Mouse (Mus musculus): ENCODE measurements around the gene Elavl2. TPM values are rescaled to one million over a fixed set of nuclear protein-coding genes. Genes with fewer than 3 reads are reported as not detected.

Gene Elavl2
- total and polyA plus RNA-seq, 3 experiments, result 0.16 TPM; not detected in 2

GRCm38 (mm10) chr4:91295317-91295716 is 105.3 kb downstream of the Elavl2 start:
- Histone ChIP-seq H3K36me3 (replicated peaks) (no peaks in the 10 kb centered on the region), H3K9me3 (replicated peaks) (0 out of 2 replicates have a peak, but pooled peaks cover 2% of the 10 kb centered on the region), H3K27me3 (ENCODE audit: insufficient read depth, low read length) (no peaks in the 10 kb centered on the region), H3K4me1 (ENCODE audit: insufficient read depth, low read depth, low read length) (no peaks in the 10 kb centered on the region), H3K4me3 (ENCODE audit: low read depth, low read length) (no peak overlapping the region)
- ATAC-seq (ENCODE audit: extremely low read depth, insufficient number of reproducible peaks, low FRiP score, poor library complexity, severe bottlenecking), result no peak
- TF ChIP-seq GATA1 (IDR thresholded peaks at IDR 0.05; ENCODE audit: borderline replicate concordance, low read length) (no peak), GATA2 (IDR thresholded peaks at IDR 0.05; ENCODE audit: borderline replicate concordance, low read depth, low read length) (no peak), POLR2AphosphoS5 (IDR thresholded peaks at IDR 0.05; ENCODE audit: insufficient replicate concordance, low read depth, low read length) (no peak), CTCF (IDR thresholded peaks at IDR 0.05; ENCODE audit: low read depth, low read length) (no peak), TAL1 (conservative IDR thresholded peaks at IDR 0.05; ENCODE audit: low read depth, low read length) (no peak)
- no peak for DNase-seq (ENCODE audit: low spot score)

- H3K36me3 ChIP-seq (replicated peaks), result no peaks in the 10 kb centered on the region
- H3K4me3 ChIP-seq (ENCODE audit: low read depth, low read length), result no peak overlapping the region
- no peak for DNase-seq (ENCODE audit: low spot score)
- H3K9me3 ChIP-seq (replicated peaks), result no peaks in the 10 kb centered on the region; the same call in 1 of the 2 replicates
- no peak for ATAC-seq (ENCODE audit: extremely low read depth, insufficient number of reproducible peaks, low FRiP score, poor library complexity, severe bottlenecking)
- no peaks in the 10 kb centered on the region for H3K27me3 ChIP-seq (ENCODE audit: insufficient read depth, low read length)
- TF ChIP-seq TAL1 (conservative IDR thresholded peaks at IDR 0.05; ENCODE audit: low read depth, low read length), result no peak
- TF ChIP-seq CTCF (IDR thresholded peaks at IDR 0.05; ENCODE audit: low read depth, low read length), result no peak
- TF ChIP-seq GATA2 (IDR thresholded peaks at IDR 0.05; ENCODE audit: borderline replicate concordance, low read depth, low read length), result no peak
- TF ChIP-seq POLR2AphosphoS5 (IDR thresholded peaks at IDR 0.05; ENCODE audit: insufficient replicate concordance, low read depth, low read length), result no peak
- TF ChIP-seq GATA1 (IDR thresholded peaks at IDR 0.05; ENCODE audit: borderline replicate concordance, low read length), result no peak
- H3K4me1 ChIP-seq (ENCODE audit: insufficient read depth, low read depth, low read length), result no peaks in the 10 kb centered on the region
These were observed 109.1 kb downstream of the Elavl2 start for GRCm38 (mm10) chr4:91291526-91291925.

- Histone ChIP-seq H3K4me1 (ENCODE audit: insufficient read depth, low read depth, low read length) (no peaks in the 10 kb centered on the region), H3K36me3 (replicated peaks) (no peaks in the 10 kb centered on the region), H3K27me3 (ENCODE audit: insufficient read depth, low read length) (no peaks in the 10 kb centered on the region), H3K4me3 (ENCODE audit: low read depth, low read length) (no peak overlapping the region), H3K9me3 (replicated peaks) (no peaks in the 10 kb centered on the region; the same call in 1 of the 2 replicates)
- TF ChIP-seq GATA2 (IDR thresholded peaks at IDR 0.05; ENCODE audit: borderline replicate concordance, low read depth, low read length) (no peak), GATA1 (IDR thresholded peaks at IDR 0.05; ENCODE audit: borderline replicate concordance, low read length) (no peak), CTCF (IDR thresholded peaks at IDR 0.05; ENCODE audit: low read depth, low read length) (no peak), TAL1 (conservative IDR thresholded peaks at IDR 0.05; ENCODE audit: low read depth, low read length) (no peak), POLR2AphosphoS5 (IDR thresholded peaks at IDR 0.05; ENCODE audit: insufficient replicate concordance, low read depth, low read length) (no peak)
- DNase-seq (ENCODE audit: low spot score) (no peak), ATAC-seq (ENCODE audit: extremely low read depth, insufficient number of reproducible peaks, low FRiP score, poor library complexity, severe bottlenecking) (no peak)
These were observed 110.2 kb downstream of the Elavl2 start for GRCm38 (mm10) chr4:91290373-91290772.

DNA sequence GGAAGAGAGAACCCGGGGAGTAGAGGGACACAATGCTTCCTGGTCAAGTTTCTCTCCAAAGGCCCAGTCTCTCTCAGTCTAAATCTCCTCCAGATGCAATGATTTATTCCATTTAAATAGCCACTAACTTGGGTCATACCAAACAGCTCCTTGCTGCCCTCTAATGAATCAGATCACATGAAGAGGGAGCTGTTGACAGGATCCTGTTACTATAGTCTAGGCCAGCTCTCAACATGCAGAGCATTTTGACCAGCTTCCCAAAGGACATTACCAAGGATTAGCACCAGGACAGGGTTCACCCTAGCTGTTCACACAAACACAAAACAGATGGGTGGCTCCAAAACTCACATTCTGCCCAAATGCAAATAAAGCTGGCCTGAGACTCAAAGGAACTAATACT is 111.4 kb downstream of the Elavl2 start:
- no peak for ATAC-seq (ENCODE audit: extremely low read depth, insufficient number of reproducible peaks, low FRiP score, poor library complexity, severe bottlenecking)
- no peaks in the 10 kb centered on the region; the same call in 1 of the 2 replicates for H3K9me3 ChIP-seq (replicated peaks)

DNA sequence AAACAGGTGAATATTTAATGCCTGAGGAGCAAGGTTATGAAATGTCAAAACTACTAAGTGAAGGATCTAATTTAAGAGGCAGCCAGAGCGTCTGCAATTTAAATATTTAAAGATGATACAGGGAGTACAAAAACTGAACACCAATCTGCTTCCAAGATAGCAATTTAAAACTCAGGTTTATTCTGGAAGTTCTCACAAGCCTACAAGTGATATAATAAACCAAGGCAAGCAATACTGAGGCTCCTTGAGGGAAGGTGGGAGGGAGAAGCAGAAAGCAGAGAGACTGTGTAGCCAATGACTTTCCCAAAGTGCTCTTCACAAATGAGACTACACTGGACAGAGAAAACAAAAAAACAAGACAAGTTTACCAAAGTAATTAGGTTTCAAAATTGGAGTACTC is 132.2 kb downstream of the Elavl2 start:
- Histone ChIP-seq H3K4me3 (ENCODE audit: low read depth, low read length) (no peak overlapping the region), H3K36me3 (replicated peaks) (no peaks in the 10 kb centered on the region), H3K4me1 (ENCODE audit: insufficient read depth, low read depth, low read length) (no peaks in the 10 kb centered on the region), H3K9me3 (replicated peaks) (peaks cover 9% of the 10 kb centered on the region), H3K27me3 (ENCODE audit: insufficient read depth, low read length) (no peaks in the 10 kb centered on the region)
- TF ChIP-seq GATA2 (IDR thresholded peaks at IDR 0.05; ENCODE audit: borderline replicate concordance, low read depth, low read length) (no peak), TAL1 (conservative IDR thresholded peaks at IDR 0.05; ENCODE audit: low read depth, low read length) (no peak), CTCF (IDR thresholded peaks at IDR 0.05; ENCODE audit: low read depth, low read length) (no peak), POLR2AphosphoS5 (IDR thresholded peaks at IDR 0.05; ENCODE audit: insufficient replicate concordance, low read depth, low read length) (no peak), GATA1 (IDR thresholded peaks at IDR 0.05; ENCODE audit: borderline replicate concordance, low read length) (no peak)
- no peak for DNase-seq (ENCODE audit: low spot score)
- ATAC-seq (ENCODE audit: extremely low read depth, insufficient number of reproducible peaks, low FRiP score, poor library complexity, severe bottlenecking), result no peak

More for the DNA sequence above, 111.4 kb downstream of the Elavl2 start:
- Histone ChIP-seq H3K4me1 (ENCODE audit: insufficient read depth, low read depth, low read length) (no peaks in the 10 kb centered on the region), H3K36me3 (replicated peaks) (no peaks in the 10 kb centered on the region), H3K4me3 (ENCODE audit: low read depth, low read length) (no peak overlapping the region), H3K27me3 (ENCODE audit: insufficient read depth, low read length) (no peaks in the 10 kb centered on the region)
- TF ChIP-seq GATA1 (IDR thresholded peaks at IDR 0.05; ENCODE audit: borderline replicate concordance, low read length) (no peak), GATA2 (IDR thresholded peaks at IDR 0.05; ENCODE audit: borderline replicate concordance, low read depth, low read length) (no peak), POLR2AphosphoS5 (IDR thresholded peaks at IDR 0.05; ENCODE audit: insufficient replicate concordance, low read depth, low read length) (no peak), TAL1 (conservative IDR thresholded peaks at IDR 0.05; ENCODE audit: low read depth, low read length) (no peak), CTCF (IDR thresholded peaks at IDR 0.05; ENCODE audit: low read depth, low read length) (no peak)
- no peak for DNase-seq (ENCODE audit: low spot score)

- no peaks in the 10 kb centered on the region for H3K4me1 ChIP-seq (ENCODE audit: insufficient read depth, low read depth, low read length)
- ATAC-seq (ENCODE audit: extremely low read depth, insufficient number of reproducible peaks, low FRiP score, poor library complexity, severe bottlenecking) (no peak; the same call in 1 of the 2 replicates), DNase-seq (ENCODE audit: low spot score) (no peak)
- no peaks in the 10 kb centered on the region for H3K27me3 ChIP-seq (ENCODE audit: insufficient read depth, low read length)
- peaks cover 7% of the 10 kb centered on the region for H3K9me3 ChIP-seq (replicated peaks)
- H3K4me3 ChIP-seq (ENCODE audit: low read depth, low read length), result no peak overlapping the region
- H3K36me3 ChIP-seq (replicated peaks), result no peaks in the 10 kb centered on the region
- no peak for TF ChIP-seq TAL1 (conservative IDR thresholded peaks at IDR 0.05; ENCODE audit: low read depth, low read length)
- no peak for TF ChIP-seq POLR2AphosphoS5 (IDR thresholded peaks at IDR 0.05; ENCODE audit: insufficient replicate concordance, low read depth, low read length)
- TF ChIP-seq CTCF (IDR thresholded peaks at IDR 0.05; ENCODE audit: low read depth, low read length), result no peak
- no peak for TF ChIP-seq GATA1 (IDR thresholded peaks at IDR 0.05; ENCODE audit: borderline replicate concordance, low read length)
- no peak for TF ChIP-seq GATA2 (IDR thresholded peaks at IDR 0.05; ENCODE audit: borderline replicate concordance, low read depth, low read length)
These were observed 136.7 kb downstream of the Elavl2 start for GRCm38 (mm10) chr4:91263733-91264440.
